Mouse (Mus musculus) adrenal gland, postnatal 25 days (tissue): ENCODE data around the gene Kansl1l. TPM values are rescaled to one million over a fixed set of nuclear protein-coding genes. Genes with fewer than 3 reads are reported as not detected.

ENCODE experiments used
- DNase-seq: peaks from one replicate; pipeline ENCODE4 v3.0.0; 2021; ENCODE audit warnings: mixed read lengths
- total RNA-seq: library from RNA; stranded (reverse); gene quantifications from 2 replicates; pipeline ENCODE4 v1.2.3, GENCODE M21; 2021

The Kansl1l gene
- total RNA-seq, 1 experiment from 2014 or later, result 25.5 TPM

DNA sequence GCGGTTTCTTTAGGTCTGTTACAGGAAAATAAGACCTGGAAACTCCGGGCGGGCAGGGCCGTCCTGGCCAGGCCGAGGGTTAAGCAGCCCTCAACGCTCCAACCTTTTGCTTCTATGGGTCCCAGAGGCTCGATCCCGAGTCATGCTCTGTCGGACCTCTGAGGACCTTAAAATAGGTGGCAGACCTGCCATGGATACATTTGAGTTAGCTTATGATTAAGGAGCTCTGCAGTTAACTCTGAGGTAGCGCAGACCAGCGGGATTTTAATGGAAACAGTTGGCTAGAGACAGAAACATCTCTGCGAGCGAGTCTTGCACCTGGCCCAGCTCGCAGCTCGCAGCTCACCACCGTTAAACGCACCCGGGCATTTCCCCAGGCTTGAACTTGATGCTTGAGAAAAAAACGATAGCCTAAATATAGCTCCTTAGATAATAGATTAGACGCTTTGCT, 528 bp upstream of the Kansl1l start:
- DNase-seq, result no peak

GRCm38 (mm10) chr1:66816837-66817452, 417 bp downstream of the Kansl1l start:
- DNase-seq, result peak; percentile 96

- DNase-seq, result peak; percentile 53
Observed at GRCm38 (mm10) chr1:66815941-66816777, 1.2 kb downstream of the Kansl1l start.

DNA sequence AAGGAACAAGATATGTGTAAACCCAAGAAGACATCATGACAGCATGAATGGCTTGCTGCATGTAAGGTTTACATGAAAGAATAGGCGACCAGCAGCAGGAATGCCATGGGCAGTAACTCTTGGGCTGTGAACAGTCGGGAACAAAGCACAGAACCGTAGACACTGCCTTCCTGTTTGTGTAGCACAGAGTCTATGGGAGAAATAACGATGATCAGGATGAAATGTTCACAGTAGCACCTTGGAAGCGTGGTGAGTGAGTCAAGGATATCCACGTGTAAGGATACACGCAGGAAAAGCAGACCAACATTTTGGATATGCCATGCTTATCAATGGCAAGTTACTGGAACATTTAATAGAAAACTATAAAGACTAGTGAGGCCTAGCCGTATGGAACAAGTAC, 2.6 kb downstream of the Kansl1l start:
- DNase-seq, result no peak

DNA sequence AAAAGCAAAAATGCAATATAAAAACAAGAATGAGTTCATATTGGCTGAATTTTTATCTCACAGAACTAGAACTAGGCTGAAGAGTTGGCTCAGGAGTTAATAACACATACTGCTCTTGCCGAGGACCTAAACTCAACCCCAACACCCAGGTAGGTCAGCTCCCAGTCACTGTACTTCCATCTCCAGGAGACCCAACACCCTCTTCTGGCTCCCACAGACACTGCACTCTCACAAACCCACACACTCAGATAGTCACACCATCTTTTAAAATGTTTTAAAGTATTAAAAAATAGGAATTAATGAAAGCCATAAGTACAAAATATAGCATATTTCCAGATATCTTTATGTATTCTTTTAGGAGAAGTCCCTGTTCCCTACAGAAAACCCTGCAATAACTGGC, 4.2 kb downstream of the Kansl1l start:
- DNase-seq, result no peak

- DNase-seq, result peak; percentile 4
Observed at GRCm38 (mm10) chr1:66806821-66807220, 10.5 kb downstream of the Kansl1l start.

GRCm38 (mm10) chr1:66805408-66805807, 12.0 kb downstream of the Kansl1l start:
- no peak for DNase-seq

- no peak for DNase-seq
Observed at GRCm38 (mm10) chr1:66804710-66805109, 12.7 kb downstream of the Kansl1l start.

- DNase-seq, result no peak
Observed at GRCm38 (mm10) chr1:66797962-66798361, 19.4 kb downstream of the Kansl1l start.

DNA sequence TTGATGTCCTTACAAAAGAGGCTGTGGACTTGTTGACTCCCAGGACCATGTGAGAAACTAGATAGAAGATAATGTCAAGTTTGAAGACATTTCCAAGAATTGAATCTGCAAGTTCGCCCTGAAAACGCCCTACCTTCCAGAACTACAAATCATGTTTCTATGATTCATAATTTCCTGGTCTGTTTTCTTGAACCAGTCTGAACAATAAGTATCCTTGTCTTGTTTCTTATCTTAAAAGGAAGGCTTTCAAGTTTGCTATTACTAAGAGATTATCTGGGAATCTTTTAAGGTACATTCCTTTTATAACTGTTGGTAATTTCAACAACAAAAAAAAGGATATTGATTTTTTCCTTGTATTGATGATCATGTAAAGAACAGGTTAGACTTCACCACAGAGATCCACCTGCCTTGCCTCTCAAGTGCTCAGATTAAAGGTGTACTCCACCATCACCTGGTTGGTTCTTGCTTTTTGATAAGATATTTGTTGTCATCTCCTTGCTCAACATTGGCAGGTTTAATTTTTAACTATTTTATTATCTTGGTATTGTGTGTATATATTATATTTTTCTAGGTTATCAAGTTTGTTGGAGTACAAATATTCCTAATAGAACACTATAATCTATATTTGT, 24.4 kb downstream of the Kansl1l start:
- no peak for DNase-seq

DNA sequence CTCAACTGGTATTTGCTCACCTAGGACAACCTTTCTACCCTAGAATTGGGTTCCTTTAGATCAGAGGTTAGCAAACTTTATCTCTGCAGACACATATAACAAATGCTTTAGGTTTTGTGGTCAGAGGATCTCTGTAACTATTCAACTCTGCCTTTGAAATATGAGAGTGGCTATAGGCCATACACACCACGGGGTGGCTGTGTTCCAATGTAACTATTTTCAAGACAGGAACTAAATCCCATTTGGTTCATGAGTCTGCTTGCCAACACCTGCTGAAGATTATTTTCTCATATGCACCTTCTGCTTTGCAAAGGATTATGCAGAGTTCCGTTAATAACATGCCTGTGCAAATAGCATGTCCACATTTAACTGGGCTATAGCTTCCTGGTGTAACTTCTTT, 35.1 kb downstream of the Kansl1l start:
- no peak for DNase-seq

GRCm38 (mm10) chr1:66781027-66781426, 36.3 kb downstream of the Kansl1l start:
- DNase-seq, result no peak

DNA sequence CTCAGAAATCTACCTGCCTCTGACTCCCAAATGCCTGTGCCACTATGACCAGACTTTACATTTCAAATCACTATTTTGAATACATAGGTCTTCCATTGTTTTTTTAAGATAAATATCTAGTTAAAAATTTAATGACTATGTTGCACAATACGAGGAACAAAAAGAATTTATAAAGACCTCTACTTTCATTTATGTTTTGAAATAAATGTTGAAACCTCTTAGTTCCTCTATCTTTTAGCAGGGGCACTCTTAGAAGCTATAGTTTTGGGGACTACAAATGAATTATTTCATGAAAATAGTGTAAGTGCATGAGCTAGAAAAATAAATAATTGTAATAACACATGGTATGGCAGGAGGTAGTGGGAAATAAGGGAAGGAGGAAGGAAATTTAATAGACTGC, 38.6 kb downstream of the Kansl1l start:
- DNase-seq, result no peak

DNA sequence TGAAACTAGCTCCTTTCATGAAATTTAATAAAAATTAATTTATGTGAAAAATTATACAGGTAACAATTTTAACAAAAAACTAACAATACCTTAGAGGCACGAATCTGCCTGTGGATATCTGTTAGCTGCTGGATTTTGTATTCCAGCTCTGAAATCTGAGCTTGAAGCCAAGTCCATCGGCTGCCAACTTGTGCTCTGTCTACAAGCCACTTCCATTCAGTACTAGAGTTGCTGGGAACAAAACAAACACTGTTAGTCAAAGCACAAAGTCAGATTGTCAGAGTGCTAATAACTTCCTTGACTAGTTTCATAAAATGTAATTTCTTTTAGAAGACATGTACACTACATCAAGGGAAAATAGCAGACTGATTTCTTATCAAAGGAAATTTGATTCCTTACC, 39.5 kb downstream of the Kansl1l start:
- DNase-seq, result no peak

DNA sequence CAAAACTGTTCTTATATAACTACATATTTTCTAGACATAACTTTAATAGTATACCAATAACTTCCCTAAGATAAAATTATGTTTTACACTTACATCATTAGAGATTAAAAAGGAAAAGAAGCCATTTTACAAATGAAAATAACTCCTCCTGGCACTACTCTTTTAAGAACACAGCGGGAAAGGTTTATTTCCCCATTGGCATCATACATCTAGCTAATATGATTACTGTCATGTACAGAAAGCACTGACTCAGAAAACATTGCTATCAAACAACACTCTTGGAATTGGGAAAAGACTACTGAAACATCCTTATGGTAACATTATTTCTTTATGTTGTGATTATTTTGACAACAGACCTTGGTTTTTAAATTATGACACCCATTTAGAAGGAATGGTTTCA, 48.6 kb downstream of the Kansl1l start:
- DNase-seq, result no peak

- no peak for DNase-seq
Observed at GRCm38 (mm10) chr1:66730581-66730980, 86.8 kb downstream of the Kansl1l start.

DNA sequence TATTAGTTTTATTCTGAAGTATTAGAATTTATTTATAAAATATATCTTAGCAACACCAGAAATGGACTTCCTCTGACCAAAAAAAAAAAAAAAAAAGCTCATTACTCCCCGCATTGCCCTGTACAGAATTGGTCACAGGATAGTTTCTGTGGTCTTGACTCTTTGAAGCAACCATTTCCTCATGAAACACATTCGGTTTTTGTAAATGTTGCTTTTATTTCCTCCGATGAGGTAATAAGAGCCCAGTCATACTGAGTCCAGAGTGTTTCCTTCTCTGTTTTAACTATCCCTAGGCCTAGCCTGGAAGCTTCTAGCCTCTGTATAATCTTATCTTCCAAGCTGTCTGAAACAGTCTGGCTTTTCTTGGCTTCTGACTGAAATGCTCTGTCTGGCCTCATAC, 104.5 kb downstream of the Kansl1l start:
- no peak for DNase-seq

DNA sequence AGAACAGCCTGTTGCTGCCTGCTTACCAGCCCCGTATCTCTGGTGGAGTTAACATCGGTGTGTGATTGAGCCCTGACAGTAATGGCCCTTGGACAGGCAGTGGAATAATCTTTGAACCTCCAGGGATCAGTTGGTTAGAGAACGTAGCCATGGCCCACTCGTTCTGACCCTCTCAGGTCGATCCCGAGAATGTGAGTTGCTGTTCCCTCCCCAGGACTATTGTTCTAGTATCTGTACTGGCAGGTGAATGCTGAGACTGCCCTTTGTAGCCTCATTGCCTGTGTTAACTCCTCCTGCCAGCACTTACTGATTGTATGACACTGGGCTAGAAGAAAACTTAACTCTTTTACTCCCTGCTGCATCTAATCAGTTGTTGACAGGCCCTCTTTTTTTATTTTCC, 112.8 kb downstream of the Kansl1l start:
- DNase-seq, result no peak

DNA sequence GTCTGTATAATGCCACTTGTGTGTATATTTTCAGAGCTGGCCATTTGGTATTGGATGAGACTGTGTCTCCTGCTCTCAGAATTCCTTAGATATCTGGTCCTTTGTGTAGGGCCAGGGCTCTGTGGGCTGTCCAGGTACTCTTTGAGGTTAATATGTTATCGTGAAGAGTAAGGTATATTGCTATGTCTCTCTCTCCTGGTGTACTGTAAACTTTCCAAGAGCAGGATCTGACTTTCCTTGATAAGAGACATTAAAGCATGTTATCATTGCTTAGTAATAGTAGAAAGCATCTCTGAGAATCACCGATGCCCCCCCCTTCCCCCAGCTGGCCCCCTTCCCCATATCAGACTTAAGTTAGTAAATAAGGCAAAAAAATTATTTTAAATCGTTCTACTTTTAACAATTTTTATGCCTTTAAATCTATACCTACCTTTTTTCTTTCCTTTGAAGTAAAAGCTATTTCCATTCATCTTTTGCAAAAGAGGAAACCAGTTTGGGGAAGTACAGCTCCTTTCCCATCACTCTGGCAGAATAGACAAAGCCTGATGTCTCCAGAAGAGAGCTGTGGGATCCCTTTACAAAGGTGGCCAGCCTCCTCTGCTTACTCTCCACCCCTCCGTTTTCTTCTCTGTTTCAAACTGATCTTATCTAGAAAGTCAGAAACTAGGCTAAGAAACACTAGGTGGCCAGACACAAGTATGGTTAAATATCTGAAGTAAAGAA, 114.6 kb downstream of the Kansl1l start:
- no peak for DNase-seq

- DNase-seq, result no peak
Observed at GRCm38 (mm10) chr1:66701576-66701940, 115.8 kb downstream of the Kansl1l start.

GRCm38 (mm10) chr1:66700693-66701575, 116.4 kb downstream of the Kansl1l start, which contains the start of gene Rpe:
Gene Rpe, plus strand, starts transcription at chr1:66700831.
- peak; percentile 95 for DNase-seq
